Mouse (Mus musculus) lung, postnatal 0 days (tissue): ENCODE measurements at regions not wholly inside any gene's neighbourhood (a gene's known extent, or its start where the extent isn't known, plus 50 kb on each side); places are given as distances from the start of the nearest gene placed in this dataset.
"Not testable (repeated sequence)": the region's sequence is repeated elsewhere in the genome, so short reads cannot be mapped to it uniquely, and the experiment has no call there.

Experiments used
- ATAC-seq: fragments of 200-750 bp; cut with Nextera tagmentation; 2 replicates; pipeline ENCODE4 v1.8.0; 2017; ENCODE audit warnings: moderate library complexity
- DNase-seq: peaks from one replicate; pipeline ENCODE4 v3.0.0-alpha.2; 2016; ENCODE audit warnings: low spot score
- H3K27ac ChIP-seq: fragments of 300-500 bp; sonication (generic); 2 replicates; pipeline ENCODE4 v1.5.1; 2014; ENCODE audit warnings: antibody characterized with exemption, mild to moderate bottlenecking, low read length, mixed read lengths
- H3K27me3 ChIP-seq: fragments of 300-500 bp; sonication (generic); replicated peaks from 2 replicates; pipeline ENCODE4 v1.6.1; 2014; ENCODE audit warnings: low read length, mixed read lengths; ENCODE audit not compliant: insufficient read depth
- H3K36me3 ChIP-seq: fragments of 300-500 bp; sonication (generic); 2 replicates; pipeline ENCODE4 v1.6.1; 2014; ENCODE audit warnings: low read length, mixed read lengths; ENCODE audit not compliant: insufficient read depth
- H3K4me1 ChIP-seq: fragments of 300-500 bp; sonication (generic); 2 replicates; pipeline ENCODE4 v1.6.1; 2014; ENCODE audit warnings: antibody characterized with exemption, low read depth, low read length, mixed read lengths; ENCODE audit not compliant: insufficient read depth
- H3K4me2 ChIP-seq: fragments of 300-500 bp; sonication (generic); replicated peaks from 2 replicates; pipeline ENCODE4 v1.6.1; 2014; ENCODE audit warnings: low read depth, mild to moderate bottlenecking, low read length, moderate library complexity, mixed read lengths
- H3K4me3 ChIP-seq: fragments of 300-500 bp; sonication (generic); 2 replicates; pipeline ENCODE4 v1.5.1; 2014; ENCODE audit warnings: low read depth, low read length
- H3K9ac ChIP-seq: fragments of 300-500 bp; sonication (generic); replicated peaks from 2 replicates; pipeline ENCODE4 v1.6.1; 2014; ENCODE audit warnings: low read depth, mild to moderate bottlenecking
- H3K9me3 ChIP-seq: fragments of 300-500 bp; sonication (generic); 2 replicates; pipeline ENCODE4 v1.6.1; 2016; ENCODE audit warnings: low read length, mixed read lengths
- CTCF ChIP-seq: IDR thresholded peaks from 2 replicates; pipeline ENCODE4 v1.5.1; 2016; ENCODE audit warnings: antibody characterized with exemption, mild to moderate bottlenecking
- EP300 ChIP-seq: IDR thresholded peaks from 2 replicates; pipeline ENCODE4 v1.6.1; 2016; ENCODE audit warnings: antibody characterized with exemption, mild to moderate bottlenecking, control low read depth
- WGBS: fragments of 180-500 bp; shearing (Covaris S2); extraction: QIAGEN DNeasy Blood & Tissue Kit; methylation state at CpG from one replicate; pipeline ENCODE4 v1.1.7; 2014; 5-methylcytosine and 5-hydroxymethylcytosine counted together

- Histone ChIP-seq H3K27ac (no peak overlapping the region), H3K9ac (no peak overlapping the region), H3K4me1 (no peaks in the 10 kb centered on the region), H3K9me3 (no peaks in the 10 kb centered on the region), H3K27me3 (no peaks in the 10 kb centered on the region), H3K4me2 (no peak overlapping the region), H3K4me3 (no peak overlapping the region), H3K36me3 (no peaks in the 10 kb centered on the region)
- 82% methylated on average over 8 of the region's 8 CpGs for WGBS
- DNase-seq (no peak), ATAC-seq (no peak)
- TF ChIP-seq CTCF (no peak), EP300 (no peak)
Observed at GRCm38 (mm10) chr10:68982288-68982687, 168.9 kb upstream of the Rhobtb1 start.

DNA sequence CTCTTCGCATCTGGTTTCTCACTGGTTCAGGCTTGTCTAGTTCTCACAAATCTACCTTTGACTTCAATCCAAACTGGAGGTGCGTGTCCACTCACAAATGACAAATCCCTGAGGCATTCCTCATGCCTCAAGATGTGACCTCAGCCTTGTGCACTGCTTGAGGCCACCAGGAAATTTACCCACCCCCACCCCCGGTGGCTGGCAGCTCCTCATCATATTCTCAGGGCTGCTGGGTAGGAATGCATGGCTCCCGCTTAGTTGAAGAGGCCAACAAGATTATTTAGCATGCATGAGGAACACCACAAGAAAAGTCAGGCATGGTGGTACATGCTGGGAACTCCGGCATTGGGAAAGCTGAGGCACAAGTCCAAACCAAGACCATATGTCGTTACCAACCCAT lies 160.7 kb upstream of the Rhobtb1 start:
- Histone ChIP-seq H3K36me3 (no peaks in the 10 kb centered on the region), H3K9ac (no peak overlapping the region), H3K9me3 (no peaks in the 10 kb centered on the region), H3K4me1 (no peaks in the 10 kb centered on the region), H3K4me2 (no peak overlapping the region), H3K4me3 (no peak overlapping the region), H3K27ac (no peak overlapping the region), H3K27me3 (no peaks in the 10 kb centered on the region)
- TF ChIP-seq EP300 (no peak), CTCF (no peak)
- no peak for ATAC-seq
- DNase-seq = no peak
- WGBS = 88% methylated on average over 6 of the region's 6 CpGs

DNA sequence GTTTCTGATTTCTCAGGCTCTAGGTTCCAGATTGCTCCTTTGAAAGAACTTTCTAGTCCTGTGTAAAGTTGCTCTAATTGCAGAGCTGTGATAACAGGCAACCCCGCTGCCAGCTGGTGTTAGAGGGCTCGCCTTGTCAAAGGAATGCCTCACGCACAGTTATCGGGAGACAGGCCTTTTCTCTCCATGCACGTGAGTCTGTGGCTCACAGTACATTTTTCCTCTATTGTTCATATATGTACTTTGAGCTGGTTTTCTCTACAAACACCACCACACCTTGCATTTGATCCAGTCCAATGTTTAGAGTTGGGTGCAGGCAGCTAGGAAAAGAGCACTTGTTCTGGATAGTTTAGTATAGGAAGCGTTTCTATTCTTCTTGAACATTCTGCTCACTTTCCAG lies 151.6 kb upstream of the Rhobtb1 start:
- no peak for TF ChIP-seq CTCF
- no peak for TF ChIP-seq EP300
- Histone ChIP-seq H3K9me3 (no peaks in the 10 kb centered on the region), H3K27me3 (no peaks in the 10 kb centered on the region), H3K36me3 (no peaks in the 10 kb centered on the region), H3K4me3 (no peak overlapping the region), H3K27ac (no peak overlapping the region), H3K9ac (no peak overlapping the region), H3K4me1 (no peaks in the 10 kb centered on the region), H3K4me2 (no peak overlapping the region)
- DNase-seq = no peak
- ATAC-seq = no peak
- 81% methylated on average over 6 of the region's 6 CpGs for WGBS

DNA sequence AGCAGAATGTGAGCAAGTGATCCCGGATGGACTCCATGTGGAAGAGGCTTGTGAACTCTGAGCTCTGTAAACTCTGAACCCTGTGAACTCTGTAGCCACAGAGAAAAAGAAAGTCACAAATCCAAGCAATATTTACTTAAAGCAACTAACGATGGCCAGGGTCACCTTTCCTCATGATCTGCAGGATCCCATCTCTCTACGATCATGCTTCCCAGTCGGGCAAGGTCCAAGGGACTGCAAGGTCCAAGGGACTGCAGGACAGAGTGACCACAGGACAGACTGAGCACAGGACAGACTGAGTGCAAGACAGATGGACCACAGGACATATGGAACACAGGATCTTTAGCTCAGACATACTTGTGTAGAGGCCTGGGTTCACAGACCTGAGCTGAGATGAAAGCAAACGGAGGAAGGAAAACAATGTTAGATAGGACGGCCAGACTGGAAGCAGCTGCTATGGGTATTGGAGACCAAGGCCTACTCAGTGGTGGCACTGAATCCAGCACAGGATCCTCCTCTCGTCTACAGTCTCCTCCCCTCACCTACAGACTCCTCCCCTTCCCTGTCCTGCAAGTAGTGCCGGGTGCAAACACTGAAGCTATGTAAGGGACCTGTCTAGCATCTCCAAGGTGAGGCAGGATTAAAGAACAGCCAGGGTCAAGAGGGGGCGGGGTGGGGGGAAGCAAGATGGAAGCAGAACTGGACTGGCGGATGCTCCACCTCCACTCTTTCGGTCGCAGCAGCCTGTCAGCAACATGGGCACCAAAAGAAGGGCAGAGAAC lies 149.4 kb upstream of the Rhobtb1 start:
- ATAC-seq = no peak
- TF ChIP-seq EP300 (no peak), CTCF (no peak)
- 80% methylated on average over 12 of the region's 12 CpGs for WGBS

GRCm38 (mm10) chr10:69005199-69005872 lies 145.9 kb upstream of the Rhobtb1 start:
- Histone ChIP-seq H3K27me3 (no peaks in the 10 kb centered on the region), H3K9me3 (no peaks in the 10 kb centered on the region)

More for the DNA sequence above, 149.4 kb upstream of the Rhobtb1 start:
- Histone ChIP-seq H3K36me3 (no peaks in the 10 kb centered on the region), H3K4me1 (no peaks in the 10 kb centered on the region), H3K4me2 (no peak overlapping the region), H3K27me3 (no peaks in the 10 kb centered on the region), H3K27ac (no peak overlapping the region), H3K9ac (no peak overlapping the region), H3K4me3 (no peak overlapping the region), H3K9me3 (no peaks in the 10 kb centered on the region)
- DNase-seq = no peak

DNA sequence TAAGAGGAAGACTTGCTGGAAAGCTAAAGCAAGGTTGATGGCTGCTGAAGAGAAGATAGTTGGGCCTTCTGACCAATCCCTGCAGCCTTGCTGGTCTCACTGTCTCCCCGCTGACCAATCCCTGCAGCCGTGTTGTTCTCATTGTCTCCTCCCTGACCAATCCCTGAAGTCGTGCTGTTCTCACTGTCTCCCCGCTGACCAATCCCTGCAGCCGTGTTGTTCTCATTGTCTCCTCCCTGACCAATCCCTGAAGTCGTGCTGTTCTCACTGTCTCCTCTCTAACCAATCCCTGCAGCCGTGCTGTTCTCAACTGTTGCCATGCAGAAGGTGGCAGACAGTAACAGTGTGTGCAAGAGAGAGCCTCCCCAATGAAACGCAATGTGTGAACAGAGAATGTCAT lies 142.6 kb upstream of the Rhobtb1 start:
- H3K4me1 ChIP-seq, H3K27me3 ChIP-seq, H3K9ac ChIP-seq, H3K27ac ChIP-seq, H3K4me3 ChIP-seq, H3K36me3 ChIP-seq, ATAC-seq, DNase-seq, H3K9me3 ChIP-seq, H3K4me2 ChIP-seq: not testable (repeated sequence)
- 92% methylated on average over 8 of the region's 8 CpGs for WGBS

More at GRCm38 (mm10) chr10:69005199-69005872, 145.9 kb upstream of the Rhobtb1 start:
- Histone ChIP-seq H3K4me3 (no peak overlapping the region), H3K36me3 (no peaks in the 10 kb centered on the region), H3K27ac (no peak overlapping the region), H3K4me2 (no peak overlapping the region), H3K9ac (no peak overlapping the region), H3K4me1 (no peaks in the 10 kb centered on the region)
- ATAC-seq = no peak
- 48% methylated on average over 9 of the region's 9 CpGs for WGBS
- TF ChIP-seq EP300 (no peak), CTCF (peak; percentile 91)
- DNase-seq = peak; percentile 63
